Comparison of ENCODE assay signal across 7 mouse cellular contexts in the genomic region with DNA sequence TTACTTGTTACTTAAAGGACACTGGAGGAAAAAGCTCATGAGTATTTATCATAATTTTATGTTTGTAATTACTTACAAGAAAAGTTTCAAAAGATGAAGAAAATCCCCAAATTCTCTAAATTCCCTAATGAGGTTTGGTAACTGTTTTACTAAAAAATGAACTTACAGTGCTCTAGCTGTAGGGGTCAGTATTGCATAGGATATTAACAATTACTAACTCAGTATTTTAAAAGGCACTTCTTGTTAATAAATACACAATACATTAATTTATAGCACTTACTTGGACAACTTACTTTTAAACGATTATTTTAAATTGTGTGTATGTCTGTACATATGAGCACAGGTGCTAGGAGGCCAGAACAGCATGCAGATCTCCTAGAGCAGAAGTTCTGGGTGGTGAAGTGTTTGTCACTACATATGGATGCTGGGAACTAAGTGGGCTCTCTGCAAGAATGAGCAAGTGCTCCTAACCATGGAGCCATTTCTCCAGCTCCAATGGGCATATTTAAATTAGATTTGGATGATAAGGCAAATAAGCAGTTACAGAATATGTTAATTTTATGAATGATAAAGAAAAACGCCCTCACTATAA. TPM values are rescaled to one million over a fixed set of nuclear protein-coding genes. Genes with fewer than 3 reads are reported as not detected.
A peak's percentile ranks its signal among the peaks of the same experiment; 100 is the strongest.
DNase-seq lines count a peak whose midpoint lies in the region; ATAC-seq and TF ChIP-seq lines count a peak whose summit lies in the region.

No protein-coding gene starts in this region.

- H3K27ac ChIP-seq in liver, postnatal 0 days (ENCODE audit: low read depth), result no peak overlapping the region
- H3K27ac ChIP-seq in forebrain, embryonic 12.5 days, result no peak overlapping the region

- H3K9me3 ChIP-seq in liver, postnatal 0 days (ENCODE audit: low read length), result no peaks in the 10 kb centered on the region
- H3K9me3 ChIP-seq in forebrain, embryonic 12.5 days, result no peaks in the 10 kb centered on the region

- no peaks in the 10 kb centered on the region for H3K4me1 ChIP-seq in liver, postnatal 0 days (ENCODE audit: insufficient read depth)
- H3K4me1 ChIP-seq in forebrain, embryonic 12.5 days, result no peaks in the 10 kb centered on the region

- H3K27me3 ChIP-seq in liver, postnatal 0 days (ENCODE audit: insufficient read depth, low read length), result no peaks in the 10 kb centered on the region
- no peaks in the 10 kb centered on the region for H3K27me3 ChIP-seq in Patski
- no peaks in the 10 kb centered on the region for H3K27me3 ChIP-seq in forebrain, embryonic 12.5 days

- CTCF ChIA-PET in Patski (lab: Charles Lee), result no interaction called here

- ATAC-seq in liver, postnatal 0 days, result no peak
- ATAC-seq in Patski, result no peak
- ATAC-seq in forebrain, embryonic 12.5 days (ENCODE audit: low FRiP score), result peak; percentile 30; the same call in 1 of the 2 replicates

- TF ChIP-seq EP300 in liver, postnatal 0 days (IDR thresholded peaks at IDR 0.05; ENCODE audit: low read depth), result no peak

- POLR2A ChIA-PET in Patski (lab: Charles Lee), result interaction anchor here (0.6 kb wide), 1 partner anchor 346 kb away, joined by 3 read pairs; no protein-coding TSS in a partner anchor

- TF ChIP-seq CTCF in liver, postnatal 0 days (IDR thresholded peaks at IDR 0.05; ENCODE audit: low read depth), result peak; percentile 53
- peak; percentile 33 for TF ChIP-seq CTCF in Patski (IDR thresholded peaks at IDR 0.05)

- in situ Hi-C loops in Patski (cut with MboI; ENCODE audit: low pct_unique_long_range_greater_than_20kb), result no loop called here

- H3K4me2 ChIP-seq in liver, postnatal 0 days (ENCODE audit: low read depth, low read length), result no peak overlapping the region
- H3K4me2 ChIP-seq in forebrain, embryonic 12.5 days, result no peak overlapping the region

- no peak overlapping the region for H3K9ac ChIP-seq in liver, postnatal 0 days (replicated peaks)
- H3K9ac ChIP-seq in forebrain, embryonic 12.5 days, result no peak overlapping the region

- WGBS in liver, postnatal 0 days (ENCODE audit: insufficient replicate concordance), result 73% methylated on average over 2 of the region's 2 CpGs
- 78% methylated on average over 2 of the region's 2 CpGs for WGBS in forebrain, embryonic 12.5 days

- H3K4me3 ChIP-seq in liver, postnatal 0 days (ENCODE audit: low read depth, low read length), result no peak overlapping the region
- H3K4me3 ChIP-seq in forebrain, embryonic 12.5 days (replicated peaks), result no peak overlapping the region

- no peak for DNase-seq in liver, postnatal 0 days
- DNase-seq in liver (no peak), Patski (ENCODE audit: low read depth, low spot score) (no peak)
- peak; percentile 54 for DNase-seq in naive thymus-derived CD4-positive, alpha-beta T cell, adult 2 months (ENCODE audit: low read depth)
- no peak for DNase-seq in adrenal gland, adult 8-10 months
- no peak for DNase-seq in yolk sac, embryonic 10.5 days (ENCODE audit: low spot score)

- peaks cover 39% of the 10 kb centered on the region for H3K36me3 ChIP-seq in liver, postnatal 0 days (replicated peaks; ENCODE audit: insufficient read depth, low read length)
- H3K36me3 ChIP-seq in forebrain, embryonic 12.5 days (replicated peaks), result peaks cover 28% of the 10 kb centered on the region

RNA-seq across cellular contexts. Expression of gene Impad1, which starts 21.5 kb away (rescaled TPM):
- 10.1 and 10.3 TPM in 2 replicates for polyA plus RNA-seq in liver, postnatal 0 days (2015; fragmentation: Nextera tagmentation; extraction: Ambion mirVana)
- 38.1 TPM for polyA plus RNA-seq in Patski (2021)
- polyA plus RNA-seq in forebrain, embryonic 12.5 days (2016; fragmentation: Nextera tagmentation; extraction: Ambion mirVana), result 52.6 and 54.0 TPM in 2 replicates
- 10 to 100 TPM; 34.4 to 44.1 (median 40.1) TPM for total RNA-seq in adrenal gland, adult 8-10 months (2022)
